Mouse (Mus musculus) heart, embryonic 15.5 days (tissue): ENCODE measurements at regions not wholly inside any gene's neighbourhood (a gene's known extent, or its start where the extent isn't known, plus 50 kb on each side); places are given as distances from the start of the nearest gene placed in this dataset.
A peak's percentile ranks its signal among the peaks of the same experiment; 100 is the strongest.

Source experiments
- ATAC-seq: fragments of 200-750 bp; cut with Nextera tagmentation; replicated peaks from 2 replicates; pipeline ENCODE4 v1.8.0; 2017; ENCODE audit warnings: low read depth, moderate TSS enrichment; ENCODE audit not compliant: insufficient number of reproducible peaks, insufficient read depth, low FRiP score
- H3K27ac ChIP-seq: fragments of 300-500 bp; sonication (generic); 2 replicates; pipeline ENCODE4 v1.5.1; 2015; ENCODE audit warnings: mild to moderate bottlenecking, inconsistent platforms
- H3K27me3 ChIP-seq: fragments of 300-500 bp; sonication (generic); 2 replicates; pipeline ENCODE4 v1.6.1; 2015; ENCODE audit warnings: inconsistent platforms
- H3K36me3 ChIP-seq: fragments of 300-500 bp; sonication (generic); 2 replicates; pipeline ENCODE4 v1.6.1; 2015; ENCODE audit warnings: mild to moderate bottlenecking, inconsistent platforms
- H3K4me1 ChIP-seq: fragments of 300-500 bp; sonication (generic); replicated peaks from 2 replicates; pipeline ENCODE4 v1.6.1; 2015; ENCODE audit warnings: inconsistent platforms
- H3K4me2 ChIP-seq: fragments of 300-500 bp; sonication (generic); 2 replicates; pipeline ENCODE4 v1.6.1; 2015; ENCODE audit warnings: inconsistent platforms, mild to moderate bottlenecking, moderate library complexity
- H3K4me3 ChIP-seq: fragments of 300-500 bp; sonication (generic); 2 replicates; pipeline ENCODE4 v1.5.1; 2015; ENCODE audit warnings: mild to moderate bottlenecking, inconsistent platforms
- H3K9ac ChIP-seq: fragments of 300-500 bp; sonication (generic); 2 replicates; pipeline ENCODE4 v1.6.1; 2015; ENCODE audit warnings: mild to moderate bottlenecking, inconsistent platforms
- H3K9me3 ChIP-seq: fragments of 300-500 bp; sonication (generic); replicated peaks from 2 replicates; pipeline ENCODE4 v1.6.1; 2016; ENCODE audit warnings: inconsistent platforms
- WGBS: fragments of 180-500 bp; shearing (Covaris S2); methylation state at CpG from one replicate; pipeline ENCODE4 v1.1.7; 2015; ENCODE audit warnings: mixed read lengths; 5-methylcytosine and 5-hydroxymethylcytosine counted together

- WGBS = 42% methylated on average over 1 of the region's 1 CpGs
- Histone ChIP-seq H3K27me3 (no peaks in the 10 kb centered on the region), H3K4me3 (no peak overlapping the region), H3K4me1 (no peaks in the 10 kb centered on the region), H3K9me3 (no peaks in the 10 kb centered on the region), H3K9ac (no peak overlapping the region), H3K4me2 (no peak overlapping the region), H3K27ac (no peak overlapping the region), H3K36me3 (no peaks in the 10 kb centered on the region)
- ATAC-seq = no peak
Measured at GRCm38 (mm10) chr12:9655794-9656193, 85.9 kb downstream of the Osr1 start.

DNA sequence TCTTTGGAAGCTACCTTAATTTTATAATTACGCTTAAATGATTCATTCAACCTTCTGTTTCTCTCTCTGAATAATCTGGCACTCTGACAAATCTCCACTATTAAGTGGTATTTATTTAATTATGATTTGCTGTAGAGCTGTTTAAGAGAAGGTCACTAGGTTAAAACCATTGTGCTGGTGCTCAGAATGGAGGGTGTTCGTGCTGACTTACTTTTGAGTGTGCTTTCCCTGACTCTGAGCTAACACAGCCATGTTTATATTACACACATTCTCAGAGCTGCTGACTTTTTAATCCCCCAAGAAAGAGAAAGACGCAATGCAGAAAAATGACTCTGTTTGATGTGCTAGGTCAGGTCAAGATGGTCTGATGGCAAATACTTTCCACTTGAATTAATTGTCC, 86.4 kb downstream of the Osr1 start:
- no peaks in the 10 kb centered on the region for H3K27me3 ChIP-seq
- 59% methylated on average over 3 of the region's 3 CpGs for WGBS
- no peaks in the 10 kb centered on the region for H3K4me1 ChIP-seq
- H3K27ac ChIP-seq = no peak overlapping the region
- H3K9me3 ChIP-seq = no peaks in the 10 kb centered on the region
- no peak overlapping the region for H3K9ac ChIP-seq
- no peak overlapping the region for H3K4me2 ChIP-seq
- no peak overlapping the region for H3K4me3 ChIP-seq
- H3K36me3 ChIP-seq = no peaks in the 10 kb centered on the region
- no peak for ATAC-seq

- no peaks in the 10 kb centered on the region for H3K9me3 ChIP-seq
- no peak overlapping the region for H3K27ac ChIP-seq
- no peaks in the 10 kb centered on the region for H3K36me3 ChIP-seq
- H3K27me3 ChIP-seq = no peaks in the 10 kb centered on the region
- H3K4me3 ChIP-seq = no peak overlapping the region
- ATAC-seq = no peak
- 25% methylated on average over 8 of the region's 8 CpGs for WGBS
- no peaks in the 10 kb centered on the region for H3K4me1 ChIP-seq
- H3K4me2 ChIP-seq = no peak overlapping the region
- H3K9ac ChIP-seq = no peak overlapping the region
Measured at GRCm38 (mm10) chr12:9657199-9657766, 87.4 kb downstream of the Osr1 start.

- no peaks in the 10 kb centered on the region for H3K36me3 ChIP-seq
- no peaks in the 10 kb centered on the region for H3K4me1 ChIP-seq
- H3K4me3 ChIP-seq = no peak overlapping the region
- no peak overlapping the region for H3K27ac ChIP-seq
- H3K9ac ChIP-seq = no peak overlapping the region
- no peaks in the 10 kb centered on the region for H3K27me3 ChIP-seq
- ATAC-seq = no peak
- H3K4me2 ChIP-seq = no peak overlapping the region
- 39% methylated on average over 8 of the region's 8 CpGs for WGBS
- no peaks in the 10 kb centered on the region for H3K9me3 ChIP-seq
Measured at GRCm38 (mm10) chr12:9657793-9658192, 87.9 kb downstream of the Osr1 start.

DNA sequence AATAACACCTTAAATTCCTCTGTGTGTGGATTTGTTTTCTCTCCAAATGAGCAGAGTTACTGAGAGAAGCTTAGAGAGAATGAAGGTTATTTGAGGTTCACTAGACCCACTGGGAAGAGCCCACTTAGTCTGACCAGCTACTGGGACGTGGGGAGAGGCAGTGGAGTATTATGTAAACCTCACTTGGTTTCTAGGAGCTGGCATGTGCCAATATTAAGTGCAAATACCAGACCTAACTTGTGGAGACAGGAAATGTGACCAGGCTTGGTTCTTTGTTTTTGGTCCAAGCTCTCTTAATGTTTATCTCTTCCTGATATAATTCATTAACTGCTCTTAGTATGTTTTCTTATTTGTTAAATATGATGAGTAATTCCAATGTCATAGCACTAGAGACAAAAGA, 90.4 kb downstream of the Osr1 start:
- no peak overlapping the region for H3K27ac ChIP-seq
- no peak for ATAC-seq
- no peaks in the 10 kb centered on the region for H3K4me1 ChIP-seq
- H3K36me3 ChIP-seq = no peaks in the 10 kb centered on the region
- H3K27me3 ChIP-seq = no peaks in the 10 kb centered on the region
- no peak overlapping the region for H3K4me2 ChIP-seq
- H3K9me3 ChIP-seq = no peaks in the 10 kb centered on the region
- no peak overlapping the region for H3K4me3 ChIP-seq
- H3K9ac ChIP-seq = no peak overlapping the region
- WGBS = 43% methylated on average over 1 of the region's 1 CpGs

GRCm38 (mm10) chr12:9688776-9689175, 118.9 kb downstream of the Osr1 start:
- Histone ChIP-seq H3K4me2 (no peak overlapping the region), H3K27ac (no peak overlapping the region), H3K4me3 (no peak overlapping the region), H3K4me1 (no peaks in the 10 kb centered on the region), H3K9ac (no peak overlapping the region), H3K27me3 (no peaks in the 10 kb centered on the region), H3K36me3 (no peaks in the 10 kb centered on the region), H3K9me3 (no peaks in the 10 kb centered on the region)
- no peak for ATAC-seq

DNA sequence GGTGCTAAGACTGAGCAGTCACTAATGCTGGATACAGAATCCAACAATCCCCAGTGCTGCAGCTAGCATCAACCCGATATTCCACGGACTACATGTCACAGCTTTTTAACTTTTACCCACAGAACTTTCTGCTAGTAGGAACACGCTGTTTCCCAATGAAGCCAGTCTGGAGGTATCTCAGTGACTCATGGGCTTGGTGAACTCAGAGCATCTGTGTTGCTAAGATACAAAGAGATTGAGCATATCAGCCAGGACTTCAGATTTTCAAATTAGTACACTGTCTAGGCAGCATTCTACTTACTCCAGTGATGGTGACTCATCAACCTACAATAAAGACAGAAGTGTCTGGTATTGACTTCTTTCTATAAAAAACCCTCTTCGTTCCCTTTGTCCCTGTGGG, 119.6 kb downstream of the Osr1 start:
- ATAC-seq = no peak
- H3K36me3 ChIP-seq = no peaks in the 10 kb centered on the region
- WGBS = 67% methylated on average over 4 of the region's 4 CpGs
- H3K4me1 ChIP-seq = no peaks in the 10 kb centered on the region
- no peak overlapping the region for H3K27ac ChIP-seq
- H3K9me3 ChIP-seq = no peaks in the 10 kb centered on the region
- H3K4me2 ChIP-seq = no peak overlapping the region
- H3K9ac ChIP-seq = no peak overlapping the region
- H3K27me3 ChIP-seq = no peaks in the 10 kb centered on the region
- H3K4me3 ChIP-seq = no peak overlapping the region

DNA sequence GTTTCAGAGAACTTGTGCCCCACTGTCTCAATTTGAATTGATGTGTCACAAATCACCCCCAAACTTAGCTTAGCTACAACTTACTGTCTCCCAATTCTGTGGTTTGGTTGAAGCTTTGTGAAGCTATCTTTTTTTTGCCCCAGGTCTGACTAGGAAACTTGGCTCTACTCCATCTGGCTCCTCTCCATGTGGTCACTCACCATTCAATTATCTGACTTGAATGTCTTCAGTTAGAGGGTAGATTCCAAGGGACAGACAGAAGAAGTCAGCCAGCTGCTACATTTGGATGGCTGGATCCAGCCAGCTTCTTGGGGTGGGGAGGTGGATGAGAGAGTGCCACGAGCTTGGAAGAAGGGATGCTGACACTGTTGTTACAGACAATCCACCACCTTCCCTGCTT, 163.0 kb downstream of the Osr1 start:
- Histone ChIP-seq H3K4me1 (peaks cover 6% of the 10 kb centered on the region; the same call in 1 of the 2 replicates), H3K27me3 (no peaks in the 10 kb centered on the region), H3K4me2 (no peak overlapping the region), H3K36me3 (no peaks in the 10 kb centered on the region), H3K9ac (no peak overlapping the region), H3K4me3 (no peak overlapping the region), H3K27ac (no peak overlapping the region), H3K9me3 (no peaks in the 10 kb centered on the region)
- no peak for ATAC-seq
- 22% methylated on average over 1 of the region's 1 CpGs for WGBS

DNA sequence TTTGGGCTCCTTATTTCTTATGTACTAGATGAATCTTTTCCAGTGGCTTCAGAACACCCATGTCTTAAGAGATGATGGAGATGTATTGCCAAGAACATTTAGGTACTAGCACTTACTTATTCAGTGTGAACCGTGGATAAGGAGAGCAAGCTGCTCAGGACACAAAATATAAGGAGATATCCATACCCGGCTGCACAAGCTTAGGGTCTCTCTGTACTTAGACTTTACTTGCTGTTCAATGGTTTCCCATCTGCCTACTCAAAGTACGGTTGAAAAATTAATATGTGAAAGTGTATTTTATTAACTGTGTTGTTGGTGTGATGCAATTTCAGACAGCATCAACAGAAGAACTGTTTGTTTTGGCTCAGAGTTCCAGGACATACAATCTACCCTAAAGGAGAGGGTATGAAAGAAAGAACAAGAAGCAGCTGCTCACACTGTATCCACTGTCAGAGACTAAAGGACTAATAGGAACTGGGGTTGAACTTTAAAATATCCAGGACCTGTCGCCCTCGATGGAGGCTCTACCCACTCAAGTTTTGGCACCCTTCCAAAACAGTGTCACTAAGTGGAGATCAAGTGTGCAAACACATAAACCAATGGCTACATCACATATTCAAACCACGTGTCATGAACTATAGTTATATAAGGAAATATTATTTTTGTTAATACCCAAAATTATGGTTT, 174.9 kb downstream of the Osr1 start:
- no peak overlapping the region for H3K4me2 ChIP-seq
- H3K36me3 ChIP-seq = no peaks in the 10 kb centered on the region
- no peak overlapping the region for H3K4me3 ChIP-seq
- H3K9me3 ChIP-seq = no peaks in the 10 kb centered on the region
- no peaks in the 10 kb centered on the region for H3K27me3 ChIP-seq
- peaks cover 5% of the 10 kb centered on the region; the same call in 1 of the 2 replicates for H3K4me1 ChIP-seq
- H3K9ac ChIP-seq = no peak overlapping the region
- peak; percentile 55; the same call in 1 of the 2 replicates for ATAC-seq
- H3K27ac ChIP-seq = no peak overlapping the region
- 48% methylated on average over 6 of the region's 6 CpGs for WGBS

GRCm38 (mm10) chr12:9751261-9752078, 181.6 kb downstream of the Osr1 start:
- H3K4me2 ChIP-seq = no peak overlapping the region
- no peaks in the 10 kb centered on the region for H3K27me3 ChIP-seq
- H3K4me1 ChIP-seq = peaks cover 2% of the 10 kb centered on the region; the same call in 1 of the 2 replicates
- no peak for ATAC-seq
- no peaks in the 10 kb centered on the region for H3K9me3 ChIP-seq
- 89% methylated on average over 6 of the region's 6 CpGs for WGBS
- H3K36me3 ChIP-seq = no peaks in the 10 kb centered on the region
- H3K27ac ChIP-seq = no peak overlapping the region
- H3K4me3 ChIP-seq = no peak overlapping the region
- no peak overlapping the region for H3K9ac ChIP-seq

- Histone ChIP-seq H3K36me3 (no peaks in the 10 kb centered on the region), H3K27ac (no peak overlapping the region), H3K4me3 (no peak overlapping the region), H3K4me2 (no peak overlapping the region), H3K9me3 (no peaks in the 10 kb centered on the region), H3K9ac (no peak overlapping the region), H3K4me1 (peaks cover 4% of the 10 kb centered on the region; the same call in 1 of the 2 replicates), H3K27me3 (no peaks in the 10 kb centered on the region)
- ATAC-seq = no peak
- WGBS = 65% methylated on average over 6 of the region's 6 CpGs
Measured at GRCm38 (mm10) chr12:9752079-9752450, 182.1 kb downstream of the Osr1 start.
